13 mouse cellular contexts compared by ENCODE assay signal in the genomic region with DNA sequence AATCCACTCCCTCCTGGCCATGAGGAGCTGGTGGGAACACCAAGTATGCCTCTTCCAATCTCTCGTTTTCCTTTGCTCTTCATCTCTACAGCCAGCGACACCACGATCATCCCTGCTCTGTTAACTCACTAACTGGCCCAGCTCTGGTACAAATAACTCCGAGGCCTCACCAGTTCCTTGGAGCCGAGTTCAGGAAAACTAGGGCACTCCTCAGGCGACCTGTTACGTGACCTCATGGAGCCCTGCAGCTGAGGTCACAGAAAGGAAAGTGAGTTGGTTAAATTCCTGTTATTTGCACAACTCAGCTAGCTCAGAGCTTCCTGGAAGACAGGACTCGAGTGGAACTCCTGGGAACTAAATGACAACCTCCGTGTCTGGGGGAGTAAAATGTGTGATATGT.
"Had no signal": no experiment of that assay in that cellular context is flagged by ENCODE, and none has a peak within 500 bp of the region (broad histone marks: within the 10 kb centered on the region; RNA-seq: fewer than 3 reads in every experiment).

No protein-coding gene starts in this region.

- H3K4me3 ChIP-seq: layer of hippocampus, adult 2 months; limb, embryonic 13.5 days; midbrain, embryonic 12.5 days; neural tube, embryonic 15.5 days; stomach, embryonic 15.5 days had no signal

- H3K27me3 ChIP-seq: stomach, embryonic 15.5 days had no signal

- H3K9ac ChIP-seq: hindbrain, embryonic 14.5 days; limb, embryonic 13.5 days; liver, embryonic 14.5 days; midbrain, embryonic 12.5 days; neural tube, embryonic 15.5 days; stomach, embryonic 15.5 days had no signal

- H3K4me2 ChIP-seq: hindbrain, embryonic 14.5 days; limb, embryonic 13.5 days; midbrain, embryonic 12.5 days; neural tube, embryonic 15.5 days; stomach, embryonic 15.5 days had no signal

- H3K36me3 ChIP-seq: limb, embryonic 13.5 days; midbrain, embryonic 12.5 days; neural tube, embryonic 15.5 days; stomach, embryonic 15.5 days had no signal

- H3K9me3 ChIP-seq: limb, embryonic 13.5 days; midbrain, embryonic 12.5 days; neural tube, embryonic 15.5 days; stomach, embryonic 15.5 days had no signal

- DNase-seq: left cerebral cortex, postnatal 4 days; right cerebral cortex, adult 18-20 months; right cerebral cortex, postnatal 25 days; thymus, postnatal 36 days had no signal

- H3K4me1 ChIP-seq: stomach, embryonic 15.5 days had no signal

- ATAC-seq: midbrain, embryonic 16.5 days had no signal

- H3K27ac ChIP-seq: hindbrain, embryonic 14.5 days; kidney, postnatal 0 days; layer of hippocampus, adult 2 months; limb, embryonic 13.5 days; liver, embryonic 14.5 days; midbrain, embryonic 12.5 days; neural tube, embryonic 15.5 days; stomach, embryonic 15.5 days had no signal
